Mouse (Mus musculus): ENCODE measurements around the gene Plk5.

- TF ChIP-seq CTCF (IDR thresholded peaks at IDR 0.05; ENCODE audit: low read depth): no peak
- no peak for TF ChIP-seq EP300 (IDR thresholded peaks at IDR 0.05; ENCODE audit: low read depth)
These were observed 23.7 kb upstream of the Plk5 start for GRCm38 (mm10) chr10:80332525-80332989.
